Mouse (Mus musculus) ES-Bruce4 (cell line): ENCODE results near the gene Ptprq.

ENCODE experiments used
- CTCF ChIP-seq: IDR thresholded peaks from one replicate; pipeline ENCODE4 v1.8.1; 2011; ENCODE audit warnings: low read depth, low read length
- EP300 ChIP-seq: IDR thresholded peaks from 2 replicates; pipeline ENCODE4 v1.6.1; 2011; ENCODE audit warnings: low read depth, low read length; ENCODE audit not compliant: insufficient read depth
- POLR2A ChIP-seq: IDR thresholded peaks from one replicate; pipeline ENCODE4 v1.8.1; 2011; ENCODE audit warnings: low read length; ENCODE audit not compliant: insufficient read depth

GRCm38 (mm10) chr10:107528758-107529157 is 191.1 kb downstream of the Ptprq start:
- TF ChIP-seq POLR2A (no peak), CTCF (no peak), EP300 (no peak)
